Comparison of ENCODE assay signal across 15 mouse cellular contexts in genomic region chr10:77586637-77587036, GRCm38 (mm10). TPM values are rescaled to one million over a fixed set of nuclear protein-coding genes. Genes with fewer than 3 reads are reported as not detected.
"Had no signal": no experiment of that assay in that cellular context is flagged by ENCODE, and none has a peak within 500 bp of the region (broad histone marks: within the 10 kb centered on the region; RNA-seq: fewer than 3 reads in every experiment).

No protein-coding gene starts in this region.

- H3K9me3 ChIP-seq: limb, embryonic 13.5 days; liver, embryonic 15.5 days; midbrain, embryonic 13.5 days had no signal

- H3K27ac ChIP-seq: limb, embryonic 13.5 days; liver, embryonic 15.5 days; macrophage; midbrain, embryonic 13.5 days had no signal

- DNase-seq: layer of hippocampus, postnatal 36 days; lung, embryonic 14.5 days; lung, postnatal 10 days; right cerebral cortex, adult 18-20 months; right cerebral cortex, postnatal 25 days; thymus, adult 18-20 months; thymus, postnatal 14 days had no signal

- H3K4me3 ChIP-seq: limb, embryonic 13.5 days; liver, embryonic 15.5 days; midbrain, embryonic 13.5 days had no signal

- ATAC-seq: hindbrain, embryonic 16.5 days; inflammation-experienced regulatory T-cells, adult 6 months; midbrain, embryonic 13.5 days had no signal

- H3K27me3 ChIP-seq: limb, embryonic 13.5 days; liver, embryonic 15.5 days; midbrain, embryonic 13.5 days had no signal

RNA-seq across cellular contexts. Expression of gene Gm49325, which starts 19.4 kb away (rescaled TPM):
- total RNA-seq: midbrain, postnatal 0 days had no signal
- polyA plus RNA-seq: hindbrain, embryonic 16.5 days; large intestine, adult 2 months had no signal
